Mouse (Mus musculus) forebrain, embryonic 10.5 days (tissue): ENCODE data around the gene Kcnj11. TPM values are rescaled to one million over a fixed set of nuclear protein-coding genes. Genes with fewer than 3 reads are reported as not detected.
A peak's percentile ranks its signal among the peaks of the same experiment; 100 is the strongest.

Source experiments
- DNase-seq: peaks from one replicate; pipeline ENCODE4 v3.0.0-alpha.2; 2017; ENCODE audit warnings: low spot score; ENCODE audit errors: extremely low spot score
- H3K27ac ChIP-seq: fragments of 300-500 bp; sonication (generic); 2 replicates; pipeline ENCODE4 v1.5.1; 2016; ENCODE audit warnings: mild to moderate bottlenecking
- H3K27me3 ChIP-seq: fragments of 300-500 bp; sonication (generic); 2 replicates; pipeline ENCODE4 v1.6.1; 2016; ENCODE audit warnings: mild to moderate bottlenecking; ENCODE audit not compliant: poor library complexity, severe bottlenecking
- H3K36me3 ChIP-seq: fragments of 300-500 bp; sonication (generic); replicated peaks from 2 replicates; pipeline ENCODE4 v1.6.1; 2016; ENCODE audit warnings: mild to moderate bottlenecking, moderate library complexity
- H3K4me1 ChIP-seq: fragments of 300-500 bp; sonication (generic); 2 replicates; pipeline ENCODE4 v1.6.1; 2016
- H3K4me3 ChIP-seq: fragments of 300-500 bp; sonication (generic); 2 replicates; pipeline ENCODE4 v1.5.1; 2016; ENCODE audit warnings: mild to moderate bottlenecking, moderate library complexity
- H3K9me3 ChIP-seq: fragments of 300-500 bp; sonication (generic); 2 replicates; pipeline ENCODE4 v1.6.1; 2016; ENCODE audit warnings: mild to moderate bottlenecking, moderate library complexity
- WGBS: fragments of 180-500 bp; shearing (Covaris S2); methylation state at CpG from one replicate; pipeline ENCODE4 v1.1.7; 2016; 5-methylcytosine and 5-hydroxymethylcytosine counted together
- polyA plus RNA-seq: library from polyadenylated mRNA; unstranded; fragments of >200 nt; fragmentation: Nextera tagmentation; extraction: Ambion mirVana; gene quantifications from 2 replicates; pipeline ENCODE4 v1.2.1, GENCODE M21; 2016

Kcnj11 gene
- polyA plus RNA-seq, 1 experiment from 2014 or later = 0.12 TPM

GRCm38 (mm10) chr7:46124460-46124859 lies 23.9 kb upstream of the Kcnj11 start:
- H3K36me3 ChIP-seq = no peaks in the 10 kb centered on the region
- H3K27me3 ChIP-seq = no peaks in the 10 kb centered on the region
- H3K27ac ChIP-seq = 0 out of 2 replicates have a peak overlapping the region, but pooled peaks have one; percentile 25
- 83% methylated on average over 6 of the region's 6 CpGs for WGBS
- peaks cover 12% of the 10 kb centered on the region for H3K4me1 ChIP-seq
- H3K9me3 ChIP-seq = peaks cover 4% of the 10 kb centered on the region; the same call in 1 of the 2 replicates
- DNase-seq = no peak
- H3K4me3 ChIP-seq = no peak overlapping the region

GRCm38 (mm10) chr7:46122964-46123363 lies 22.4 kb upstream of the Kcnj11 start:
- no peak overlapping the region for H3K27ac ChIP-seq
- no peak for DNase-seq

GRCm38 (mm10) chr7:46117035-46117434 lies 16.5 kb upstream of the Kcnj11 start:
- no peak overlapping the region for H3K27ac ChIP-seq
- H3K27me3 ChIP-seq = no peaks in the 10 kb centered on the region
- 93% methylated on average over 16 of the region's 16 CpGs for WGBS
- no peak overlapping the region for H3K4me3 ChIP-seq
- no peaks in the 10 kb centered on the region for H3K36me3 ChIP-seq
- H3K9me3 ChIP-seq = peaks cover 4% of the 10 kb centered on the region; the same call in 1 of the 2 replicates
- peaks cover 22% of the 10 kb centered on the region for H3K4me1 ChIP-seq
- no peak for DNase-seq

More at GRCm38 (mm10) chr7:46122964-46123363, 22.4 kb upstream of the Kcnj11 start:
- Histone ChIP-seq H3K36me3 (no peaks in the 10 kb centered on the region), H3K4me3 (no peak overlapping the region), H3K4me1 (peaks cover 9% of the 10 kb centered on the region), H3K9me3 (peaks cover 4% of the 10 kb centered on the region; the same call in 1 of the 2 replicates), H3K27me3 (no peaks in the 10 kb centered on the region)
- 74% methylated on average over 4 of the region's 4 CpGs for WGBS

GRCm38 (mm10) chr7:46116118-46116581 lies 15.6 kb upstream of the Kcnj11 start:
- no peaks in the 10 kb centered on the region for H3K36me3 ChIP-seq
- H3K9me3 ChIP-seq = peaks cover 3% of the 10 kb centered on the region; the same call in 1 of the 2 replicates
- H3K27me3 ChIP-seq = no peaks in the 10 kb centered on the region
- H3K27ac ChIP-seq = no peak overlapping the region
- 68% methylated on average over 10 of the region's 10 CpGs for WGBS
- no peak overlapping the region for H3K4me3 ChIP-seq
- H3K4me1 ChIP-seq = peaks cover 22% of the 10 kb centered on the region
- DNase-seq = no peak

- WGBS = 80% methylated on average over 3 of the region's 3 CpGs
- DNase-seq = no peak
Measured at GRCm38 (mm10) chr7:46113435-46113834, 12.9 kb upstream of the Kcnj11 start.

GRCm38 (mm10) chr7:46111938-46112337 lies 11.4 kb upstream of the Kcnj11 start:
- Histone ChIP-seq H3K9me3 (peaks cover under 1% of the 10 kb centered on the region; the same call in 1 of the 2 replicates), H3K27ac (no peak overlapping the region), H3K4me3 (no peak overlapping the region), H3K4me1 (peaks cover 27% of the 10 kb centered on the region), H3K27me3 (no peaks in the 10 kb centered on the region), H3K36me3 (no peaks in the 10 kb centered on the region)
- no peak for DNase-seq
- 81% methylated on average over 6 of the region's 6 CpGs for WGBS

More at GRCm38 (mm10) chr7:46113435-46113834, 12.9 kb upstream of the Kcnj11 start:
- H3K27me3 ChIP-seq = no peaks in the 10 kb centered on the region
- H3K36me3 ChIP-seq = no peaks in the 10 kb centered on the region
- H3K9me3 ChIP-seq = peaks cover 3% of the 10 kb centered on the region; the same call in 1 of the 2 replicates
- H3K4me1 ChIP-seq = peaks cover 22% of the 10 kb centered on the region
- no peak overlapping the region for H3K4me3 ChIP-seq
- H3K27ac ChIP-seq = no peak overlapping the region

GRCm38 (mm10) chr7:46111212-46111817 lies 10.8 kb upstream of the Kcnj11 start:
- H3K36me3 ChIP-seq = no peaks in the 10 kb centered on the region
- peaks cover 24% of the 10 kb centered on the region for H3K4me1 ChIP-seq
- DNase-seq = no peak
- no peaks in the 10 kb centered on the region for H3K9me3 ChIP-seq
- WGBS = 90% methylated on average over 15 of the region's 15 CpGs
- H3K27me3 ChIP-seq = no peaks in the 10 kb centered on the region
- no peak overlapping the region for H3K27ac ChIP-seq
- H3K4me3 ChIP-seq = no peak overlapping the region

GRCm38 (mm10) chr7:46110079-46110478 lies 9.5 kb upstream of the Kcnj11 start:
- Histone ChIP-seq H3K4me1 (peaks cover 16% of the 10 kb centered on the region), H3K4me3 (no peak overlapping the region), H3K27me3 (no peaks in the 10 kb centered on the region; the same call in 1 of the 2 replicates), H3K36me3 (no peaks in the 10 kb centered on the region), H3K27ac (no peak overlapping the region), H3K9me3 (no peaks in the 10 kb centered on the region)
- WGBS = 79% methylated on average over 3 of the region's 3 CpGs
- no peak for DNase-seq

- Histone ChIP-seq H3K9me3 (no peaks in the 10 kb centered on the region), H3K27ac (no peak overlapping the region), H3K4me3 (no peak overlapping the region), H3K4me1 (peaks cover 8% of the 10 kb centered on the region), H3K27me3 (peaks cover under 1% of the 10 kb centered on the region; the same call in 1 of the 2 replicates), H3K36me3 (no peaks in the 10 kb centered on the region)
- no peak for DNase-seq
- WGBS = 94% methylated on average over 7 of the region's 7 CpGs
Measured at GRCm38 (mm10) chr7:46105484-46105883, 4.9 kb upstream of the Kcnj11 start.

- no peak for DNase-seq
- Histone ChIP-seq H3K4me3 (no peak overlapping the region), H3K27me3 (peaks cover 12% of the 10 kb centered on the region), H3K36me3 (no peaks in the 10 kb centered on the region), H3K27ac (no peak overlapping the region), H3K4me1 (peaks cover 17% of the 10 kb centered on the region), H3K9me3 (no peaks in the 10 kb centered on the region)
- 90% methylated on average over 27 of the region's 27 CpGs for WGBS
Measured at GRCm38 (mm10) chr7:46104256-46104915, 3.8 kb upstream of the Kcnj11 start.

- Histone ChIP-seq H3K27me3 (peaks cover 18% of the 10 kb centered on the region), H3K4me1 (peaks cover 17% of the 10 kb centered on the region), H3K4me3 (no peak overlapping the region), H3K9me3 (no peaks in the 10 kb centered on the region), H3K27ac (no peak overlapping the region), H3K36me3 (no peaks in the 10 kb centered on the region)
- 92% methylated on average over 8 of the region's 8 CpGs for WGBS
- DNase-seq = no peak
Measured at GRCm38 (mm10) chr7:46103771-46104170, 3.2 kb upstream of the Kcnj11 start.

- Histone ChIP-seq H3K27me3 (peaks cover 24% of the 10 kb centered on the region), H3K9me3 (no peaks in the 10 kb centered on the region), H3K27ac (no peak overlapping the region), H3K4me3 (no peak overlapping the region), H3K4me1 (peaks cover 17% of the 10 kb centered on the region), H3K36me3 (no peaks in the 10 kb centered on the region)
- no peak for DNase-seq
- WGBS = 86% methylated on average over 8 of the region's 8 CpGs
Measured at GRCm38 (mm10) chr7:46103075-46103591, 2.6 kb upstream of the Kcnj11 start.

GRCm38 (mm10) chr7:46099682-46100081 lies 882 bp downstream of the Kcnj11 start:
- H3K9me3 ChIP-seq = no peaks in the 10 kb centered on the region
- H3K27ac ChIP-seq = no peak overlapping the region
- peaks cover 59% of the 10 kb centered on the region for H3K27me3 ChIP-seq
- peak overlapping the region; percentile 74 for H3K4me3 ChIP-seq
- no peak for DNase-seq
- H3K4me1 ChIP-seq = peaks cover 15% of the 10 kb centered on the region
- 85% methylated on average over 13 of the region's 13 CpGs for WGBS
- no peaks in the 10 kb centered on the region for H3K36me3 ChIP-seq
